Mouse (Mus musculus) MN1 (cell line): ENCODE results near the gene Adk.
"Not testable (repeated sequence)": the region's sequence is repeated elsewhere in the genome, so short reads cannot be mapped to it uniquely, and the experiment has no call there.

ENCODE experiments used
- DNase-seq: peaks from one replicate; pipeline ENCODE4 v3.0.0-alpha.2; 2016; ENCODE audit warnings: low spot score

Gene Adk

DNA sequence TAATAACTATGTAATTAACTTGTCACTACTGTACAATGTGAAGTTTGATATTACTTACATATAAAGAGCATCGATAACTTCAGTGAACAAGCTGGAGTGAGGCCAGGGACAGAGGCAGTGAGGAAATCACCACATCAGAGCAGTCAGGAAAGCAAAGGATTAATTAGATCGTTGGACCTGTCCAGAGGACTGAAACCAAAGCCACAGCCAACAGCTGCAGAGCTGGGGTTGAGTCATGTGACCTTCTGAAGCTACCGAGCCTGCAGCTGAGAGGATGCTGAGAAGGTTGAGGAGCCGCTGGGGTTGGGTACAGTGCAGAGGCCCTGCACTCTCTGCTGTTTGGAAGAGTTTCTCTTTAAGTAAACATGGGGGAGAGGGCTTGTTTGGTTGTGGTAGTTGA lies 387.4 kb downstream of the Adk start:
- peak; percentile 58 for DNase-seq

DNA sequence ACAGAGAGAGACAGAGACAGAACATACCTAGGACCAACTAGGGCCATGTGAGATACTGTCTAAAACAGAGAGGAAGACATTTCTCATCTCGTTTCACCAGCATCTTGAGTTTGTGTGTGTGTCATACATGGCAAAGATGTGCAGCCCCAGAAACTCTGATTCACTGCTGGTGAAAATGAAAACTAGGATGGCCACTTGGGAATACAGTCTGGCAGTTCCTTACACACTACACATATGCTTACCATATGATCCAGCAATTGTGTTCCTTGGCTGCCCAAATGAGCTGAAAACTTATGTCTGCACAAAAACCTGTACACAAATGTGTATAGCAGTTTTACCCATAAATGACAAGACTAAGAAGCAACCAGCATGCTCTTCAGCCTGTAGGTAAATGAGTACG lies 388.2 kb downstream of the Adk start:
- DNase-seq = peak; percentile 10

DNA sequence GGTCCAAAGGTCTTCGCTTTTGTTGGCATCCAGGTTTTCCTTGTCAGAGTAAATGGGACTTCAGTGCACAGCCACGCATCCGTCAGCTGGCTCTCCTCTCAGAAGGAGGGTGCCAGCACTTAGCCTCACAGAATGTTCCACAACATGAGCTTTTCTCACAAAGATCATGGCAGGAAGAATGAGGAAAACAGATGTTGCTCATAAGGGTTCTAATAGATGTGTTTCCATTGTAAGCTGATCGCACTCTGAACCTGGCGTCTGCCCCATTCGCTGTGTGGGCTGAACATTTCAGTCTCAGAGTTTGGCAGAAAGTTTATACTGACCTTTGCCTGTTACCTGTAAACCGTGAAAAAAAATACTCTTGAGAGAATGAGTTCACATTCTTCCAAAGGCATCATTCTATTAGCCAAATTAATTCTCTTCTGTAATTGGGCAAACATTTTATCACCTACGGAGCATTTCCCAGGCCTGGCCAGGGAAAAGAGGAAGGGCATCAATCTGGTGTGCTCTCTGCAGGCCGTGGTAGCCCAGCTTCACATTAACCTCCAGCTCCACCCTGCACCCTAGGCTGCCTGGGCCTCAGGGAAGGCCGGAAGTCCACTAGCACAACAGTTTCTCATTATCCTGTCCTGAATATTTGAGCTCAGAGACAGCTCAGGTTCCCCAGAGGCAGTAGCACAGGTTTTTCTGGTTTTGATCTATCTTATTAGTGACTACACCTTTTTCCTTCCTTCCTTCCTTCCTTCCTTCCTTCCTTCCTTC lies 389.6 kb downstream of the Adk start:
- no peak for DNase-seq

DNA sequence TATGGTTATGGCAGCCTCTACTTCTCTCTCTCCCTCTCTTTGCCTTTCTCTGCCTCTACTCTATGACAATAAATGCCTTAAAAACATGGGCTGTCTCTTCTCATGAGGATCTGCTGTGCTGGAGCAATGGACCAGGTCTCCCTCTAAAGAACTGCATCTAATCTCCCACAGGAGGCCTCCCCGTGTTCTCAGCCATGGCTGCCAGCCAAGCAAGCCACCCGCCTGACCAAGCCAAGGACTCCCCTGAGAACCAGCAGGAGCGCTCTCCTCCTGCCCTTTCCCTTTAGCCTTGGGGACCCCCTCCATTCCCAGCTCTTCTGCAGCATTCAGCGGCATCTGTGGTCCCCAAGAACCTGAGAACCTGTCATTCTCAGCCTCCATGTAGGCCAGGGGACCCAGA lies 400.2 kb downstream of the Adk start:
- DNase-seq = no peak

DNA sequence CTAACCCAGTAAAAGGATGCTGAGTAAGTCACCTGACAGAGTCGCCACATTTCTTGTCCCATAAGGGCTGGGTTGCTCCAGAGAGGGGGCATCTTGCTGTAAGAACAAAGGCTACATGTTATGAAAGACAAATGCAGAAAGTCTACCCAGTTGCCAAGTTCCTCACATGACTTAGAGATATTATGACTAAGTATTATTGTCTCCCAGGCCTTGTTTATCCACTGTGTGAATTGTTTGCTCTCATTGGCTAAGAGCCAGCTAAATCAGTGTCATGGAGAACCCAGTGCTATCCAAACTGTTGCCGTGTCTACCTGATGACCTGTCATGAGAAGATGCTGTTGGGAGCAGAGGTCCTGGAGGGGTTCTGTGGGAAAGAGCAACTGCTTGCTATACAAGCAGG lies 401.5 kb downstream of the Adk start:
- DNase-seq = no peak

DNA sequence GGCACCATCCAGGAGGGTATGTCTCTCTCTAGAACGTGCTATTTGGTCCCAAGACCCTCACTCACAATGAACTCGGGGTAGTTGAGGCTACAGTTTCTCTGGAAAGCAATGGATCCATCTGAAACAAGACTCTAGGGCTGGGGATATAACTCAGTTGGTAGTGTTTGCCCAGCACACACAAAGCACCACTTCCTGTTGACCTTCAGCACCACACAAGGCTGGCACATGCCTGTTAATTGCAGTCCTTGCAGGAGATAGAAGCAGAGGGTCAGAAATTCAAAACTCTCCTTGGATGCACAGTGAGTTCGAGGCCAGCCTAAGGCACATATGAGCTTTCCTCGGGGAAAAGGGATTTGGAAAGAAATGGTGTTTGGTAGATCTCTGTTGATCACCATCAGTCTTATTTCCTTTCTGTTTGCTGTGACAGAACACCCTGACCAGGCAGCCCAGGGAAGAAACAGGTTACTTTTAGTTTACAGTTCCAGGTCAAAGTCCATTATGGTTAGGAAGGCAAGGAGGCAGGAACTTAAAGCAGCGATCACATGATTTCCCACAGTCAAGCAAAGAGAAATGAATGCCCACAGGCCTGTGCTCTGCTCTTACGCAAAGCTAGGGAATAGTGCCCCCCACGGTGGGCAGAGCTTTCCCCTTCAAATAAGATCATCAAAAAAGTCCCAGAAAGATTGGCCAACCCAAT lies 403.4 kb downstream of the Adk start:
- DNase-seq = no peak

DNA sequence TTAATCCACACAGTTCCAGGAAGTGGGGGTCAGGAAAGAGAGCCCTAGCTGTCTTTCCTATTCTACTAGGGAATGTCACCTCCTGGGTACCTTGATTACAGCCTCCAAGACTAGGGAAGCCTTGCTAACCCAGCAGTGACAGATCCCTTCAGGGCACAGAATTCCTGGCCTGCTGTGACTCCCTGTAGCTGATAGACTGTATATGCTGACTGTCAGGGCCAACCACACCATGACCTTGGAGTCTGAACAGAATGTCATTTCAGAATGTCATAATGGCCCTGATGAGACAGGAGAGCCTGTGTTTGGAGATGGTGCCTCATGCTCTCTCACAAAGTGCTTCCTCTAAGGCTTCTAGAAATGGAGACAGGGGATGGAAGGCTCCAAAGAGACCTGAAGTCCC lies 404.2 kb downstream of the Adk start:
- DNase-seq = no peak

DNA sequence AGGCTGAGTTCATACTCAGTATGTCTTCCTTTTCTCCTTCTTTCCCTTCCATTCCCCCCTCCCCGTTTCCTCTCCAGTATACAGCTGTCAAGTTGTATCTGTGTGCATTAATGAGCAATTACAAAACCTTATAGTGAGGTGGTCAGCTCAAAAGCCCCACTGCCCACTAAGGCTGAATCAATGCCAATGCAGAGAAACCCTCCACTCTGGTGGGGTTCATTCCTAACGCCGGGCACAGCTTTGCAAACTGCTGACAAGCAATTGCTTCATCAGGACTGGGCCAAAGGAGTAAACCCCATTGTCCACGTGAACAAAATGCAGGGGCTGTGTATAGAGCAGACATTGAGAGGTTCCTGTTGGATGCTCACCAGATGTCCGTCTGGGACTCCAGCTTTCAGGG lies 405.5 kb downstream of the Adk start:
- no peak for DNase-seq

DNA sequence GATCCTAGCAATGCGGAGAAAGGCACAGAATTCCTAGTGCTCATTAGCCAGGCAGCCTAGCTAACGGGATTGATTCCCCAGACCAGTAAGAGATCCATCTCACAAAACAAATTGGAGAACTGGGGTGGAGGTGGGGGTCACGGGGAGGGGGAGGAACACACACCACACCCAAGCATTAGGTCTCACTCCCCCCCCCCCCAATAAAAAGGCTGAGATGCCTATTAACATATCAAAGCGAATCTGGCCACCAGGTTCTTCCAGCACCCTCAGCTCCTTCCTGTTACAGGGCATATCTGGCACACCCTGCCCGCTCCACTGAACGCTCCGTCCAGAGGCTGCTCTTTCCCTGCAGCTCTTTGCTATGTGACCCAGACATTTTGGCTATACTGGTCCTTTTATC lies 406.3 kb downstream of the Adk start:
- no peak for DNase-seq

DNA sequence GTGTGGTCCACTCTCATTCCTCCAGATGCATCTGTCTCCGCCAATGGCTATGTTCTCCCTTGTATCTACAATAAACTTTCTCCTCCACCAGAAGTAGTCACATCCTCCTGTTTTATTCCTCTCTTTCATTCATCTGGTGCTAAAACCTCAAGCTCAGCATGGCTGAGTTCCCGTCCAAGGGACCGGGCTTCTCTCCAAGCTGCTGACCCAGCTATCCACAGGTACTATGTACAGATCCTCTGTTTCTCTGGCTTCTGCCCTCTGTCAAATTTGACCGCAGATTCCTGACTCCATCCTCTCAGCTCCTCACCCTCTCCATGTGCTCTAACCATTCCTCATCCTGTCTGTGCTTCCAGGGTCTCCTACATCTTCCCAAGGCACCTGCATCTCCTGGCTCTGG lies 406.8 kb downstream of the Adk start:
- no peak for DNase-seq

DNA sequence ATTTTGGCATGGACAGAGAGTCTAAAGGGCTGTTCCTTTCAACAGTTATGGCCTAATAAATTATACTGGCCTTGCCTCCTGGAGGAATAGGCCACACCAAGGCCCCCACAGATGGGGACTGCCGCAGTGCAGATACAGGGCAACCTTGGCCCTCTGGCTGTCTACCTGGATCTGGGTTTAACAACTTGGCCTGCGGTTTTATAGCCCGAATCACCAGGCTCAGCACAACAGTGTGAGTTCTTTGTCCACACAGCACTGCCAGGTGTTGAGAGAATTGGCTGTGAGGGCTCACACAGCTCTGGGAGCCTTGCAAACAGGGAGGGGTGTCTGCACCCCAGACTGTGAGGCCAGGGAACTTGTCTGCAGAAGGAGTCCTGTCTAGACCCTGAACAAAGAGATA lies 410.0 kb downstream of the Adk start:
- no peak for DNase-seq

DNA sequence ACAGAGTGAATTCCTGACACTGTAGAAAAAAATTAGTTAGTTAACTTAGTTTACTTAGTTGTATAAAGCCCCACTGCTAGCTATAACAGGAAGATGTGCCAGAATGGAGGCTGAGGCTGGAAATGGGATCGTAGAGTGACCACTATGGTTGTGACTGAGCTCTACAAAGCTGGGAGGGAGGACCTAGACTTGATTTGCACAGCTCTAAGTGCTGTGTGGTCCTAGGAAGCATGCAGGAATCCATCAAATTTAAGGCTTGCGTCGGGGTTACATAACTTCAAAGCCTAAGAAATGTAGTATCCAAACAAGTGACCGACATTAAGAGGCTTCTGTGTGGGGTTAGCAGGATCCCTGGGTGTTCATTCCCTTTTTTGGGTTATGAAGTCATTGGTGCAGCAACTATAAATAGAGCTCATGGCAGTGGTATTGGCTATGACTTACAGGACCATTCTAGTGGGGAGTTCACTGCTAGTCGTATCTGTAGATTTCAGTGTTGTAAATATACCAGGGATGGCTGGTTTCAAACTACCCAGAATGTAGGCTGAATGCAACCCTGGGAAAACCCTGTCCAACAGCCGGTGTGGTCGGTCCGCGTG lies 410.8 kb downstream of the Adk start:
- no peak for DNase-seq

DNA sequence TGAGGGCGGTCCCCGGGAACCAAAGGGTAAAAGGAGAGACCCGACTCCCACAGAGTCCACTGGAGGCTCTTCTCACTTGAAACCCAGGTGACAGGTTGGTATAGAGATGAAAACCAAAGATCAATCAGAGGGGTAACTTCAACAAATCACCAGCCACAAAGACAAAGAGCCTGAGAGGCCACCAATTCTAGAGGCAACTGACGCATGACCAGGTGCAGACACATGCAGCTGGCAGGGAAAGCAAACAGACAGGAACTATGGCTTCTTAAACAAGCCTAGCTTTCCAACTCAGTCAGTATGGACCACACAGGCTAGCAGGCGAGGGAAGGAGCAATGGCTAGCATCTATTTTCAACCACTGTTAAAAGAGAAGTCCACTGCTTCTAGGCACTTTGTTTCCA lies 418.0 kb downstream of the Adk start:
- no peak for DNase-seq

DNA sequence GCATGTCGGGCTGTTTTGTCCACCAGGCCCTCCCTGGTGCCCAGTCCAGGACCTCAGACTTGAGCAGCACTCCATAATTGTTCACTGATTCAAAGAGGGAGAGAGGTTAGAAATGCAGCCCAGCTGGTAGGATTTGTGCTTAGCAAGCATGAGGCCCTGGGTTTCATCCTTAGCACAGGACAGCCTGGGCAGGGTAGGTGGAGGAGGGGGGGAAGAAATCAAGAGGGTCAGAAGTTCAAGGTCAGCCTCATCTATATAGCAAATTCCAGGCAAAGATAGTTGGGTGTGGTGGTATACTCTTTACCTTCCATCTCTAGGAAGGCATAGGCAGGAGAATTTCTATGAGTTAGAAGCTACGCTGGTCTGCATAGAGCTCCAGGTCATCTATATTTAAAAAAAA lies 419.6 kb downstream of the Adk start:
- DNase-seq = no peak

DNA sequence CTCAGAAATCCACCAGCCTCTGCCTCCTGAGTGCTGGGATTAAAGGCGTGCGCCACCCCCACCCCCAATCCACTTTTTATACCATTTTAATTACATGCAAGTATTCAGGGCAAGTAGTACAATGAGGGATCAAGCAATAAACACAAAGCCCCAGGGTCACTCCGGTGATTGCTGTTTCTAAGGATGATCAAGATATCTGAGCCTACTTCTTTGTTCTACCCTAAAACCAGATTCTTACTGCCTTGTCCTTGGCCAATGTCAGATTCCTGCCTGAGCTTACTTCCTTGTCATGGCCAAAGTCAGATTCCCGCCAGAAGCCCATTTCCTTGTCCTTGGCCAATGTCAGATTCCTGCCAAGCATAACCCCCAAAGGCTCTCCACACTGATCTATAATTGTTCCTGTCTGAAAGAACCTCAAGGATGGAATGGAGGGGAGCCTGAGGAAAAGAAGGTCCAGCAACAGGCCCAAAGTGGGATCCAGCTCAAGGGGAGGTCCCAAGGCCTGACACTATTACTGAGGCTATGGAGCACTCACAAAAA lies 422.3 kb downstream of the Adk start:
- DNase-seq = not testable (repeated sequence)

DNA sequence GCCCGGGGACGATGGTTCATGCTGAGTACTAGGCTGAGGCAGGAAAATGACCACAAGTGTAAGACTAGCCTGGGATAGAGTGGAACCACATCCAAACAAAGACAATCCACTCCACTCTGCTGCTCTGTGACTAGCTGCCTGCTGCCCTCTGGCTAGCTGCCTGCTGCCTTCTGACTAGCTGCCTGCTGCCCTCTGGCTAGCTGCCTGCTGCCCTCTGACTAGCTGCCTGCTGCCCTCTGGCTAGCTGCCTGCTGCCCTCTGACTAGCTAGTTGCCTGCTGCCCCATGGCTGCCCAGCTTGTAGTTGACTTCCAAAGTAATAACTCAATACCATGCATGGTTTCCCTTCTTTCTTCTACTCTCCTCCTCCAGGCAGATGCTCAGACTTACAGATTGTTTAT lies 424.8 kb downstream of the Adk start:
- DNase-seq = no peak

DNA sequence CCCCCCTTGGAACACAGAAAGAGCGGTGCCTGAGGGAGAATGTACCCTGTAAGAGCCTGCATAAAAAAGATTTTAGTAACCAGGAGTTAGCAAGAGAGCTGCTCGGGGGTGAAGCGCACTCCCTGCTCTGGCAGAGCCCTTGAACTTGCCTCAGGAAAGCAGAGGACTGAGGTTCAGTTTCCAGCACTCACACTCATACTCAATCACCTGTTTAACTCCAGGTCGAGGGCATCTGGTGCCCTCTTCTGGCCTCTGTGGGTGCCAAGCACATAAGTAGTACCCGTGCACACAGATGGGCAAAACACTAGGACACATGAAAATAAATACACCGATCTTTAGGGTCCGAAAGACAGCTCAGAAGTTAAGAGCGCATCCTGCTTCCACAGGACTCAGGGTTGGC lies 427.2 kb downstream of the Adk start:
- DNase-seq = no peak

DNA sequence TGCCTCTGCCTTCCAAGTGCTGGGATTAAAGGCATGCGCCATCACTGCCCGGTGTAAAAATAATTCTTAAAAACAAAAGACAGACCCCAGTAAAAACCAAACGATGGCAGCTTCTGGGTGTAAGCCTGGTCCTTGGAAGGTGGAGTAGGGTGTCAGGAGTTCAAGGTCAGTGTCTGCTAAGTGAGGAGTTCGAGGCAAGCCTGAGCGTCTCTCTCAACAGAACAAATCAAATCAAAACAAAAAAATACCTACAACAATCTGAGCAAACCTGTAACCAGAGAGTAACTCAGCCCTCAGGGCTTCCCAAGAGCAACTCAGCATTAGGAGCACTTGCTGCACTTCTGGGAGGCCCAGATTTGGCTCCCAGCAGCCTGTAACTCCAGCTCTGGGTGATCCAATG lies 427.8 kb downstream of the Adk start:
- DNase-seq = no peak

DNA sequence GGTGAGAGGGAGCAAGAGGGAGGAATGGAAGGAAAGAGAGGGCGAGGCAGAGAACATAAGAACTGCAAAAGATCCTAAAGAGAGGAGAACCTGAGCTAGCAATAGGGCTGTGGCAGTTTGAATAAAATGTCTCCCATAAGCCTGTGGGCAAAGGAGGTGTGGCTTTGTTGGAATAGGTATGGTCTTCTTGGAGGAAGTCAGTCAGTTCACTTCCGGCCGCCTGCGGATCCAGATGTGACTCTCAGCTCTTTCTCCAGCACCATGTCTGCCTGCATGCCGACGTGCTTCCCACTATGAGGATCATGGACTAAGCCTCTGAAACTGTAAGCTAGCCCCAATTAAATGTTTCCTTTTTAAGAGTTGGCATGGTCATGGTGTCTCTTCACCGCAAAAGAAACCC lies 428.9 kb downstream of the Adk start, which contains the start of gene Kat6b:
Gene Kat6b, plus strand, starts transcription at position 204 of the 400 bp plus-strand sequence.
- no peak for DNase-seq

DNA sequence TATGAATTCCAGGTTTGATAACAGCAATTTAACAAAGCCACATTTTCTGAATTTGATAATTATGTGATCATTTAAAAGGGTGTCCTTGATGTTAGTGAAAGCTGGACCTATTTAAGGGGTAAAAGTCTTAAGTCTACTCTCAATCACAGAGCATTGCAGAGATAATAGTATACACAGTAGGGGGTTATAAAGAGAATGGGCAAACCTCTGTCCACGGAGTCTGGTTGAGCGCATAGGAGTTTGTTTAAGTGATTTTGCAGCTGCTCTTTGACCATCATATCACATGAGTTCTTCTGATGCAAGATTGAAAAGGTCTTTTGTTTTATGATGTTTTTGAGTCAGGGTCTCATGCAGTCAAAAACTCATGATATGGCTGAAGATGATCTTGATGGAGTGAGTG lies 431.8 kb downstream of the Adk start:
- no peak for DNase-seq

DNA sequence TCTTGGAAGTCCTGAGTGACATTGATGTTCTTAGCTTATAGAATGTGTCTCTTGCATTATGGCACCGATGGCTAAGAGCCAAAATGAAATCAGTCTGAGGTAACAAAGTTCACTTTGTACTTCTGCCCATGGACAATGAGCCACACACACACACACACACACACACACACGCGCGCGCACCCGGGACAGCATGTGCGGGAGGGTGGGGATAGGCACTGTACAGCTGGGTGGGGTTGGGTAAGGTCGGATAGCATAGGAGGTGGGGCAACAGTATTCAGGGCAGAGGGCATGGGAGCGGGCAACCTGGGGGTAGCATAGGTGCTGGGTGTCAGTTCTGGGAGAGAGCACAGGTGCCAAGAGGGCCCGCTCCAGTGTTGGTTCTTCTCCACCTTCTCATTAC lies 432.3 kb downstream of the Adk start:
- no peak for DNase-seq

DNA sequence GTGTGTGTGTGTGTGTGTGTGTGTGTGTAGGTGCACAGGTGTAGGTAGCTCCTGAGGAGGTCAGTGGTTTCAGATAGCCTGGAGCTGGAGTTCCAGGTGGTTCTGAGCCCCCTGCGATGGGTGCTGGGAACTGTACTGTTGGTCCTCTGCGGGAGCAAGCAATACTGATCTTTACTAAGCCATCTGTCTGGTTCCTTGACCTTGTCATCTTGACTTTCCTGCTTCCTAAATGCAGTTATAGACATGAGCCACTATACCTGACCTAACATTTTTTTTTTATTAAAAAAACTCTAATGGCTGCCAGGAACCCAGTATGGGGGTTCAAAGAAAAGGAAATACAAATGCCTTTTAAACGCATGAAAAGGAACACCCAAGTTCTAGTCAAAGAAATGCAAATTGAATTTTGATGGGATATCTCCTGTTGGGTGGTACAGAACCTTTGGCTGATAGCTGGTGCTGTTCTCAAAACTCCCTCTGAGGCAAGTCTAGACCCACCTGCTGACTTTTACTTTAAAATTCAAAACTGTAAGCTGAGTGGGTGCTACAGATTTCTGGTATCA lies 433.7 kb downstream of the Adk start:
- DNase-seq = no peak

DNA sequence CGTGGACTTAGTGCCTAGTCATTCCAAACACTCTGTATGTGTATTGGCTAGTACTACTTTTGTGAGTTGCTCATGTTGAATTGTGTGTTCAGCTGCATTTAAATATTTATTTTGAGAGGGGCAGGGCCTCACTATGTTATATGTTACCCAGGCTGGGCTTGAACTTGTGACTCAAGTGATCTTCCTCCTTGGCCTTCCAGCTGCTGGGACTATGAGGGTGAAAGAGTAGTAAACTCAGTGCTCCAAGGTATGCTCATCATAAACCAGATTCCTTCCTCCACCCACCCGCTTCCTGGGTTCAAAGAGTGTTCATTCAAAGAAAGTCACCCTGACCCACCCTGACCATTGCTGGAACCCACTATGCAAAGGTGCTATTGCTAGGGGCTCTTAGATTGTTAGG lies 434.8 kb downstream of the Adk start:
- not testable (repeated sequence) for DNase-seq
